In the genomic region with DNA sequence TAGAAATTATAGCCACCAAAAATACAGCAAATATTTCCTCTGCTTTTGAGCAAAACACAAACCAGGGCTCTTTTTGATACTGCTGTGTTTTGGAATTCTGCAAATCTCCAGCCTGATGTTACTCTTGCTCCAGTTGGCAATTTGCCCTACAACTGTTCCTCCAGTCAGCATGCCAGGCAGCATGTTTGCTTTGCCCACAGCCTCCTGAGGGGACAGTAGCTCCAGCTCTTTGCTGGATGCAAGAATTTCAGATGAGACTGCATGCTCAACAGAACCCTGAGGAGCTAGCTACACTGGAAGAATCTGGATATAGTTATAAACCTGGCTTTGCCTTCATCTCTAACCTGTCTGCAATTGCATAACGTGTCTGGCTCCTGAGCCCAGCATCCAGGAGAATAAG, we compare ENCODE assay signal across 9 mouse cellular contexts.
DNase-seq lines count a peak whose midpoint lies in the region; ATAC-seq and TF ChIP-seq lines count a peak whose summit lies in the region.
"Had no signal": no experiment of that assay in that cellular context is flagged by ENCODE, and none has a peak within 500 bp of the region (broad histone marks: within the 10 kb centered on the region; RNA-seq: fewer than 3 reads in every experiment).

No protein-coding gene starts in this region.

- no peaks in the 10 kb centered on the region for H3K27me3 ChIP-seq in kidney, embryonic 16.5 days (ENCODE audit: insufficient read depth, low read length)
- no peaks in the 10 kb centered on the region for H3K27me3 ChIP-seq in stomach, postnatal 0 days (ENCODE audit: control insufficient read depth, insufficient read depth, low read length)

- no peak overlapping the region for H3K4me2 ChIP-seq in kidney, embryonic 16.5 days (replicated peaks; ENCODE audit: low read depth, low read length)
- H3K4me2 ChIP-seq in stomach, postnatal 0 days (replicated peaks; ENCODE audit: low read depth) = no peak overlapping the region

- H3K27ac ChIP-seq in kidney, embryonic 16.5 days (ENCODE audit: low read length) = no peak overlapping the region
- H3K27ac ChIP-seq in stomach, postnatal 0 days (replicated peaks) = no peak overlapping the region

- no peaks in the 10 kb centered on the region for H3K36me3 ChIP-seq in kidney, embryonic 16.5 days (ENCODE audit: insufficient read depth, low read length)
- H3K36me3 ChIP-seq in stomach, postnatal 0 days (ENCODE audit: control insufficient read depth, insufficient read depth, low read length) = no peaks in the 10 kb centered on the region

- H3K9me3 ChIP-seq in kidney, embryonic 16.5 days (ENCODE audit: low read length) = no peaks in the 10 kb centered on the region
- H3K9me3 ChIP-seq in stomach, postnatal 0 days (ENCODE audit: control insufficient read depth, low read length) = no peaks in the 10 kb centered on the region

- 68% methylated on average over 1 of the region's 1 CpGs for WGBS in kidney, embryonic 16.5 days
- 51% methylated on average over 1 of the region's 1 CpGs for WGBS in stomach, postnatal 0 days

- H3K9ac ChIP-seq in kidney, embryonic 16.5 days (replicated peaks; ENCODE audit: low read length) = no peak overlapping the region
- 0 out of 2 replicates have a peak overlapping the region, but pooled peaks have one; percentile 13 for H3K9ac ChIP-seq in stomach, postnatal 0 days (ENCODE audit: low read length)

- no peak overlapping the region for H3K4me3 ChIP-seq in kidney, embryonic 16.5 days (ENCODE audit: low read length)
- H3K4me3 ChIP-seq in stomach, postnatal 0 days (ENCODE audit: low read depth, low read length) = no peak overlapping the region

- ATAC-seq in kidney, embryonic 16.5 days (ENCODE audit: low FRiP score, low TSS enrichment) = no peak
- ATAC-seq in stomach, postnatal 0 days (ENCODE audit: low FRiP score, low TSS enrichment) = no peak
- ATAC-seq: activated CD4-positive, CD25-positive, alpha-beta regulatory T cell, adult 4 months had no signal

- H3K4me1 ChIP-seq in kidney, embryonic 16.5 days (ENCODE audit: insufficient read depth, low read length) = no peaks in the 10 kb centered on the region
- peaks cover 8% of the 10 kb centered on the region; the same call in 1 of the 2 replicates for H3K4me1 ChIP-seq in stomach, postnatal 0 days (replicated peaks; ENCODE audit: control insufficient read depth, insufficient read depth)

- TF ChIP-seq CTCF in stomach, postnatal 0 days (IDR thresholded peaks at IDR 0.05; ENCODE audit: low read depth) = no peak

- DNase-seq in adrenal gland, postnatal 10 days = peak; percentile 62
- no peak for DNase-seq in adrenal gland, postnatal 4 days (ENCODE audit: low spot score in 2 of 2)
- DNase-seq in kidney, adult 11 months = peak; percentile 23
- DNase-seq in urinary bladder, postnatal 14 days (ENCODE audit: low spot score) = peak; percentile 30
- DNase-seq in urinary bladder, adult 18-20 months (ENCODE audit: low spot score in 2 of 2) = no peak
- no peak for DNase-seq in stomach, postnatal 0 days (ENCODE audit: low spot score)
- no peak for DNase-seq in c-Kit-positive CD71-positive TER-119-positive erythroid progenitor cells, embryonic 14.5 days (ENCODE audit: low spot score)

- TF ChIP-seq EP300 in stomach, postnatal 0 days (optimal IDR thresholded peaks at IDR 0.05) = no peak

Comparison
In these comparisons a context has a peak if more than half of its experiments do, and no peak if none do; other contexts are left out.
1. DNase-seq: peak in adrenal gland, postnatal 10 days (single experiment), kidney, adult 11 months (single experiment) and urinary bladder, postnatal 14 days (single experiment); none in adrenal gland, postnatal 4 days (0 of 2), urinary bladder, adult 18-20 months (0 of 2), stomach, postnatal 0 days (single experiment) and c-Kit-positive CD71-positive TER-119-positive erythroid progenitor cells, embryonic 14.5 days (single experiment).